9 mouse cellular contexts compared by ENCODE assay signal in the genomic region with DNA sequence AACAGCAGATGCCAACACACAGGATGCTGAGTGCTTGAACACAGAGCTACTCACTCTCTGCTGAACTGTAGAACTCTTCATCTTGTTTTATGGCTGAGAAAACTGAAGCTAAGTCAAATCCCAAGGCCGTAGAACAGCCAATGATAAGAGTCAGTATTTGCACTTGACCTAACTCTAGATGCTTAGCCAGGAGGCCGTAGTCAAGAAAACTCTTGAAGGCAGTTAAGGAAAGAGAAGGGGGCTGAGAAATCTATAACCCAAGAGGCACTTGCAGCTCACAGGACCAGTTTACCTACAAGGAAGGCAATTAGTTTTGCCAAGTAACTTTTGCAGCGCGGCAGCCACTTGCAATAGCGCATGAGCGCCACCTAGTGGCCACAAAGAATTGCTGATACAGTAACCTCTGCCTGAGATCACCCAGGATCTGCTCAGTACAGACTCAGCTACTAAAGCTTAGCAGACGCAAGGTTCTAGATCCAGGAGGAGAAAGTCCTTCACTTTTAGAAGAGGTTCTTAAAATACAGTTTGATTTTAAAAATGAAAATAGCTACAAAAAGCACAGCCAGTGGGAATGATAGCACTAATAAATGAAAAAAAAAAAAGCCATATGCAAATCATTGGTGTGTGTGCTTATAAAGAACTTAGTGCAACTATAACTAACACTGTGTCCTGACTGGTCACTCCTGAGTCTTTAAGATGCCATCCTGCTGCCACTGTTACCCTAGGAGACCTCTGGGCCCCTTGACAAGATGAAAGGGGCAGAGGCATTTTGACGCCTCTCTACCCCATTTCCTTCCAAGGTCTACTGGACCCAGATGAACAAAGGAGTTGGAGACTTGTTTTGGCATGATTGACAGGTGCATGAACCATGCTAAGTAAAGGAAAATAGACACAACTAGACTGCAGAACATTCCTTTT.
DNase-seq lines count a peak whose midpoint lies in the region; TF ChIP-seq lines count a peak whose summit lies in the region.
"Had no signal": no experiment of that assay in that cellular context is flagged by ENCODE, and none has a peak within 500 bp of the region (broad histone marks: within the 10 kb centered on the region; RNA-seq: fewer than 3 reads in every experiment).

No protein-coding gene starts in this region.

- no peak overlapping the region for H3K27ac ChIP-seq in ES-Bruce4 (ENCODE audit: insufficient read depth, low read length)
- H3K27ac ChIP-seq: lung, embryonic 15.5 days had no signal

- H3K9me3 ChIP-seq in ES-Bruce4 (replicated peaks; ENCODE audit: control insufficient read depth, insufficient read depth, low read length, poor library complexity, severe bottlenecking) = no peaks in the 10 kb centered on the region
- H3K9me3 ChIP-seq: lung, embryonic 15.5 days had no signal

- DNase-seq in adrenal gland, adult 2 months = peak; percentile 72
- DNase-seq in embryo, embryonic 11 days = peak; percentile 92
- DNase-seq in heart, adult 8-10 months (ENCODE audit: low spot score) = peak; percentile 58
- DNase-seq in layer of hippocampus, adult 8-10 months (ENCODE audit: low spot score in 2 of 2) = peak; percentile 20 to 83
- DNase-seq in lung, postnatal 10 days = peak; percentile 85
- DNase-seq in right cerebral cortex, postnatal 36 days (ENCODE audit: low spot score in 2 of 2) = peak; percentile 48 to 49
- DNase-seq in urinary bladder, postnatal 25 days (ENCODE audit: low spot score) = peak; percentile 91

- no peaks in the 10 kb centered on the region for H3K4me1 ChIP-seq in ES-Bruce4 (ENCODE audit: control insufficient read depth, insufficient read depth, low read length)

- TF ChIP-seq EP300 in ES-Bruce4 (IDR thresholded peaks at IDR 0.05; ENCODE audit: insufficient read depth, low read depth, low read length) = no peak

- no peak overlapping the region for H3K9ac ChIP-seq in ES-Bruce4 (ENCODE audit: low read depth, poor library complexity, severe bottlenecking)
- H3K9ac ChIP-seq: lung, embryonic 15.5 days had no signal

- no peak overlapping the region for H3K4me3 ChIP-seq in ES-Bruce4 (ENCODE audit: low read depth, low read length)
- H3K4me3 ChIP-seq: lung, embryonic 15.5 days had no signal

- H3K27me3 ChIP-seq in ES-Bruce4 (ENCODE audit: control insufficient read depth, insufficient read depth, low read length, poor library complexity, severe bottlenecking) = no peaks in the 10 kb centered on the region
- H3K27me3 ChIP-seq: lung, embryonic 15.5 days had no signal

- H3K36me3 ChIP-seq in ES-Bruce4 (ENCODE audit: control insufficient read depth, insufficient read depth, low read length, poor library complexity, severe bottlenecking) = no peaks in the 10 kb centered on the region
- H3K36me3 ChIP-seq: lung, embryonic 15.5 days had no signal

- TF ChIP-seq POLR2A in ES-Bruce4 (IDR thresholded peaks at IDR 0.05; ENCODE audit: insufficient read depth, low read length) = no peak

- peak; percentile 94 for TF ChIP-seq CTCF in ES-Bruce4 (IDR thresholded peaks at IDR 0.05; ENCODE audit: low read depth, low read length)
